Comparison of ENCODE assay signal across 21 mouse cellular contexts in genomic region chr2:179989098-179989497, GRCm38 (mm10). TPM values are rescaled to one million over a fixed set of nuclear protein-coding genes. Genes with fewer than 3 reads are reported as not detected.
DNase-seq lines count a peak whose midpoint lies in the region; TF ChIP-seq lines count a peak whose summit lies in the region.
"Had no signal": no experiment of that assay in that cellular context is flagged by ENCODE, and none has a peak within 500 bp of the region (broad histone marks: within the 10 kb centered on the region; RNA-seq: fewer than 3 reads in every experiment).

No protein-coding gene starts in this region.

- H3K36me3 ChIP-seq in E14TG2a.4 (ENCODE audit: insufficient read depth, low read length) = no peaks in the 10 kb centered on the region
- H3K36me3 ChIP-seq: embryonic facial prominence, embryonic 12.5 days; forebrain, embryonic 15.5 days; G1E had no signal

- no peak for TF ChIP-seq CTCF in E14TG2a.4 (conservative IDR thresholded peaks at IDR 0.05; ENCODE audit: low read length)

- H3K27me3 ChIP-seq in E14TG2a.4 (ENCODE audit: insufficient read depth, low read length) = no peaks in the 10 kb centered on the region
- H3K27me3 ChIP-seq: embryonic facial prominence, embryonic 12.5 days; forebrain, embryonic 13.5 days; forebrain, embryonic 15.5 days had no signal

- H3K4me1 ChIP-seq in E14TG2a.4 (replicated peaks; ENCODE audit: low read depth, low read length) = peaks cover 73% of the 10 kb centered on the region
- H3K4me1 ChIP-seq: forebrain, embryonic 13.5 days; forebrain, embryonic 15.5 days had no signal

- intact Hi-C loops in left cerebral cortex, postnatal 25 days (cut with DNase I) = no loop called here

- peak overlapping the region; percentile 14; the same call in 1 of the 2 replicates for H3K4me3 ChIP-seq in E14TG2a.4 (replicated peaks; ENCODE audit: low read length)
- H3K4me3 ChIP-seq: embryonic facial prominence, embryonic 12.5 days; forebrain, embryonic 13.5 days; forebrain, embryonic 15.5 days had no signal

- H3K9me3 ChIP-seq in E14TG2a.4 (ENCODE audit: low read length) = no peaks in the 10 kb centered on the region
- H3K9me3 ChIP-seq: embryonic facial prominence, embryonic 12.5 days; forebrain, embryonic 13.5 days; forebrain, embryonic 15.5 days; G1E had no signal

- DNase-seq in ES-CJ7 (ENCODE audit: low read depth, low spot score) (peak; percentile 81), ZHBTc4 (ENCODE audit: low read depth, low spot score) (peak; percentile 78)
- DNase-seq in Muller cell, postnatal 12 days (ENCODE audit: inconsistent ontology term) = peak; percentile 50
- DNase-seq in kidney, adult 9 months = no peak
- no peak for DNase-seq in gastrocnemius, postnatal 4 days (ENCODE audit: low spot score in 2 of 2)
- no peak for DNase-seq in cerebellum, adult 11 months
- no peak for DNase-seq in left cerebral cortex, postnatal 25 days (ENCODE audit: low spot score in 2 of 2)
- DNase-seq: adrenal gland, adult 2 months; adrenal gland, postnatal 10 days; adrenal gland, postnatal 25 days; cerebellum, adult 11-12 months; cerebellum, adult 2 months; cerebellum, adult 9-10 months; cerebellum, postnatal 10 days; cerebellum, postnatal 25 days; forebrain, postnatal 0 days had no signal

RNA-seq across cellular contexts. Expression of gene Taf4, which starts 12.7 kb away (rescaled TPM):
- 10 to 100 TPM; 14.1 to 15.7 TPM for total RNA-seq in gastrocnemius, postnatal 4 days (2021)
- 10 to 100 TPM; 17.7 to 18.9 TPM for total RNA-seq in left cerebral cortex, postnatal 25 days (2021)

RNA-seq across cellular contexts. Expression of gene Lsm14b, which starts 35.7 kb away (rescaled TPM):
- total RNA-seq in gastrocnemius, postnatal 4 days (2021) = 10 to 100 TPM; 48.3 to 50.8 TPM
- total RNA-seq in left cerebral cortex, postnatal 25 days (2021) = 100 to 1,000 TPM; 116 to 118 TPM

RNA-seq across cellular contexts. Expression of gene Psma7, which starts 53.1 kb away (rescaled TPM):
- total RNA-seq in gastrocnemius, postnatal 4 days (2021) = 100 to 1,000 TPM; 201 TPM
- total RNA-seq in left cerebral cortex, postnatal 25 days (2021) = 100 to 1,000 TPM; 164 to 168 TPM

RNA-seq across cellular contexts. Expression of gene Ss18l1, which starts 53.2 kb away (rescaled TPM):
- total RNA-seq in gastrocnemius, postnatal 4 days (2021) = 1 to 10 TPM; 3.7 to 4.3 TPM
- 10 to 100 TPM; 34.8 to 36.0 TPM for total RNA-seq in left cerebral cortex, postnatal 25 days (2021)

Comparison
In these comparisons a context has a peak if more than half of its experiments do, and no peak if none do; other contexts are left out.
1. DNase-seq: peak in ES-CJ7 (single experiment), Muller cell, postnatal 12 days (single experiment) and ZHBTc4 (single experiment); none in kidney, adult 9 months (single experiment), gastrocnemius, postnatal 4 days (0 of 2), cerebellum, adult 11 months (single experiment) and left cerebral cortex, postnatal 25 days (0 of 2).